ENCODE assay signal across 15 mouse cellular contexts in the genomic region with DNA sequence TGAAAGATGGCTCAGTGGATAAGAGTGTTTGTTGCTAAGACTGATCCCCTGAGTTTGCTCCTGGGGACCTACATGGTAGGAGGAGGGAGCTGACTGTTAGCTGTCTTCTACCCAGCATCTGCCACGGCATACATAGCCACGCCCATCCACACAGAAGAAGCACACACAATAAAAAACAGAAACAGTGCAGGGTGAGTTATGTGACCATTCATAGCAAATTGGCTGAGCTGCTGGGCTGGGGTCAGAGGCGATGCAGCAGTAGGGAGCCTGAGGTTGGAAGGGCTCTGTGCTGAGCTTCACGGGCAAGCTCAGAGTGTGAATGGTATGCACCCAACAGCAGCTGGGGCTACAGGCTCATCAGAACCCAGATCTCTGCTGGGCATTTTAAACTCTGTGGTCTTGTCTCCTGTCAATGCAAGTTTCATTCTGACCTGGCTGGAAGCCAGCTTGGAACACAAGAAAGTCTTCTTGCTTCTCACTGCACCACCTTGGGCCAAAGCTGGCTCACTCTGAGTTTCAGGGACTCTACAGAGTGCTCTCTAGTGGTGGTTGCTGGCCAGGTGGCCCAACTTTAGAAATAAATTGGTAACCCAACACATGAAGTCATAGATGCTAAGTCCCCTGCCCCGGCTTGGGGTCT. TPM values are rescaled to one million over a fixed set of nuclear protein-coding genes. Genes with fewer than 3 reads are reported as not detected.
A peak's percentile ranks its signal among the peaks of the same experiment; 100 is the strongest.
DNase-seq lines count a peak whose midpoint lies in the region; ATAC-seq lines count a peak whose summit lies in the region.
"Had no signal": no experiment of that assay in that cellular context is flagged by ENCODE, and none has a peak within 500 bp of the region (broad histone marks: within the 10 kb centered on the region; RNA-seq: fewer than 3 reads in every experiment).

No protein-coding gene starts in this region.

- peaks cover 99% of the 10 kb centered on the region for H3K4me1 ChIP-seq in hindbrain, embryonic 10.5 days (replicated peaks)
- peaks cover 26% of the 10 kb centered on the region; the same call in 1 of the 2 replicates for H3K4me1 ChIP-seq in hindbrain, embryonic 14.5 days (replicated peaks; ENCODE audit: control insufficient read depth, insufficient read depth, low read length)
- peaks cover 75% of the 10 kb centered on the region for H3K4me1 ChIP-seq in neural tube, embryonic 13.5 days (replicated peaks)

- peaks cover 39% of the 10 kb centered on the region for H3K27me3 ChIP-seq in hindbrain, embryonic 10.5 days (ENCODE audit: insufficient read depth, poor library complexity, severe bottlenecking)
- H3K27me3 ChIP-seq in hindbrain, embryonic 14.5 days (ENCODE audit: control insufficient read depth, insufficient read depth, low read length): no peaks in the 10 kb centered on the region
- H3K27me3 ChIP-seq in neural tube, embryonic 13.5 days: no peaks in the 10 kb centered on the region

- peak overlapping the region; percentile 100 for H3K27ac ChIP-seq in hindbrain, embryonic 10.5 days
- no peak overlapping the region for H3K27ac ChIP-seq in hindbrain, embryonic 14.5 days
- peak overlapping the region; percentile 65 for H3K27ac ChIP-seq in neural tube, embryonic 13.5 days (replicated peaks)
- H3K27ac ChIP-seq: embryonic facial prominence, embryonic 13.5 days had no signal

- DNase-seq in hindbrain, embryonic 10.5 days (ENCODE audit: low spot score): peak; percentile 40
- DNase-seq in hindbrain, embryonic 14.5 days (ENCODE audit: low spot score): no peak
- DNase-seq in right cerebral cortex, postnatal 10 days (ENCODE audit: low spot score in 2 of 2): peak; percentile 45 to 61
- DNase-seq in right cerebral cortex, adult 18-20 months: no peak
- peak; percentile 55 for DNase-seq in embryo, embryonic 10.5 days (ENCODE audit: low spot score)
- DNase-seq in left cerebral cortex, postnatal 14 days (ENCODE audit: low spot score in 2 of 2): no peak
- no peak for DNase-seq in right cerebral cortex, postnatal 4 days
- DNase-seq: cerebellum, adult 18-20 months; forebrain, postnatal 0 days; heart, postnatal 14 days; kidney, adult 8-10 months; liver, postnatal 0 days had no signal

- no peak for ATAC-seq in hindbrain, embryonic 14.5 days (ENCODE audit: low FRiP score)
- ATAC-seq in neural tube, embryonic 13.5 days (ENCODE audit: low read depth): no peak
- ATAC-seq: forebrain, postnatal 0 days; liver, postnatal 0 days had no signal

- intact Hi-C loops in left cerebral cortex, postnatal 14 days (cut with DNase I): no loop called here

- H3K4me2 ChIP-seq in hindbrain, embryonic 14.5 days (replicated peaks): no peak overlapping the region
- H3K4me2 ChIP-seq in neural tube, embryonic 13.5 days: 0 out of 2 replicates have a peak overlapping the region, but pooled peaks have one; percentile 11
- H3K4me2 ChIP-seq: embryonic facial prominence, embryonic 13.5 days had no signal

- H3K4me3 ChIP-seq in hindbrain, embryonic 10.5 days: peak overlapping the region; percentile 21
- no peak overlapping the region for H3K4me3 ChIP-seq in hindbrain, embryonic 14.5 days (replicated peaks; ENCODE audit: low read length)
- no peak overlapping the region for H3K4me3 ChIP-seq in neural tube, embryonic 13.5 days
- H3K4me3 ChIP-seq: embryonic facial prominence, embryonic 13.5 days; megakaryocyte, embryonic 14.5 days had no signal

- 40% methylated on average over 5 of the region's 5 CpGs for WGBS in hindbrain, embryonic 10.5 days
- 29% methylated on average over 5 of the region's 5 CpGs for WGBS in hindbrain, embryonic 14.5 days
- 18% methylated on average over 5 of the region's 5 CpGs for WGBS in neural tube, embryonic 13.5 days

- H3K9me3 ChIP-seq in hindbrain, embryonic 10.5 days: no peaks in the 10 kb centered on the region
- no peaks in the 10 kb centered on the region for H3K9me3 ChIP-seq in hindbrain, embryonic 14.5 days (ENCODE audit: control insufficient read depth, low read length)
- H3K9me3 ChIP-seq in neural tube, embryonic 13.5 days: no peaks in the 10 kb centered on the region
- H3K9me3 ChIP-seq: embryonic facial prominence, embryonic 13.5 days; megakaryocyte, embryonic 14.5 days had no signal

- H3K36me3 ChIP-seq in hindbrain, embryonic 10.5 days: peaks cover 9% of the 10 kb centered on the region; the same call in 1 of the 2 replicates
- no peaks in the 10 kb centered on the region for H3K36me3 ChIP-seq in hindbrain, embryonic 14.5 days (replicated peaks; ENCODE audit: control insufficient read depth, insufficient read depth)
- H3K36me3 ChIP-seq in neural tube, embryonic 13.5 days: no peaks in the 10 kb centered on the region
- H3K36me3 ChIP-seq: embryonic facial prominence, embryonic 13.5 days had no signal

- H3K9ac ChIP-seq in hindbrain, embryonic 14.5 days: no peak overlapping the region
- 0 out of 2 replicates have a peak overlapping the region, but pooled peaks have one; percentile 12 for H3K9ac ChIP-seq in neural tube, embryonic 13.5 days
- H3K9ac ChIP-seq: embryonic facial prominence, embryonic 13.5 days; forebrain, postnatal 0 days; liver, postnatal 0 days had no signal

RNA-seq across cellular contexts. Expression of a gene that starts 19.0 kb away (rescaled TPM):
- 49.1 and 56.2 TPM in 2 replicates for polyA plus RNA-seq in hindbrain, embryonic 10.5 days (2016; fragmentation: Nextera tagmentation; extraction: Ambion mirVana)
- 15.9 and 19.1 TPM in 2 replicates for polyA plus RNA-seq in hindbrain, embryonic 14.5 days (2014; fragmentation: Nextera tagmentation; extraction: Ambion mirVana)
- 24.8 and 25.5 TPM in 2 replicates for polyA plus RNA-seq in neural tube, embryonic 13.5 days (2015; fragmentation: Nextera tagmentation; extraction: Ambion mirVana)
- total RNA-seq in left cerebral cortex, postnatal 14 days (2021): 1 to 10 TPM; 5.2 to 7.2 TPM

RNA-seq across cellular contexts. Expression of a gene that starts 30.1 kb away (rescaled TPM):
- polyA plus RNA-seq in hindbrain, embryonic 10.5 days (2016; fragmentation: Nextera tagmentation; extraction: Ambion mirVana): 23.8 and 25.0 TPM in 2 replicates
- 24.6 and 24.9 TPM in 2 replicates for polyA plus RNA-seq in hindbrain, embryonic 14.5 days (2014; fragmentation: Nextera tagmentation; extraction: Ambion mirVana)
- 19.0 and 22.8 TPM in 2 replicates for polyA plus RNA-seq in neural tube, embryonic 13.5 days (2015; fragmentation: Nextera tagmentation; extraction: Ambion mirVana)
- total RNA-seq in left cerebral cortex, postnatal 14 days (2021): 10 to 100 TPM; 57.3 to 60.2 TPM

RNA-seq across cellular contexts. Expression of a gene that starts 39.1 kb away (rescaled TPM):
- polyA plus RNA-seq in hindbrain, embryonic 10.5 days (2016; fragmentation: Nextera tagmentation; extraction: Ambion mirVana): 111 and 114 TPM in 2 replicates
- 49.0 and 63.5 TPM in 2 replicates for polyA plus RNA-seq in hindbrain, embryonic 14.5 days (2014; fragmentation: Nextera tagmentation; extraction: Ambion mirVana)
- polyA plus RNA-seq in neural tube, embryonic 13.5 days (2015; fragmentation: Nextera tagmentation; extraction: Ambion mirVana): 65.6 and 68.1 TPM in 2 replicates
- 10 to 100 TPM; 92.6 to 95.3 TPM for total RNA-seq in left cerebral cortex, postnatal 14 days (2021)

RNA-seq across cellular contexts. Expression of a gene that starts 47.5 kb away (rescaled TPM):
- polyA plus RNA-seq in hindbrain, embryonic 10.5 days (2016; fragmentation: Nextera tagmentation; extraction: Ambion mirVana): 18.3 and 24.7 TPM in 2 replicates
- 40.1 and 43.7 TPM in 2 replicates for polyA plus RNA-seq in hindbrain, embryonic 14.5 days (2014; fragmentation: Nextera tagmentation; extraction: Ambion mirVana)
- 34.6 and 35.5 TPM in 2 replicates for polyA plus RNA-seq in neural tube, embryonic 13.5 days (2015; fragmentation: Nextera tagmentation; extraction: Ambion mirVana)
- total RNA-seq in left cerebral cortex, postnatal 14 days (2021): 10 to 100 TPM; 93.4 to 96.7 TPM

Comparison
In these comparisons a context has a peak if more than half of its experiments do, and no peak if none do; other contexts are left out.
1. DNase-seq: peak in hindbrain, embryonic 10.5 days (single experiment), right cerebral cortex, postnatal 10 days (2 of 2) and embryo, embryonic 10.5 days (single experiment); none in hindbrain, embryonic 14.5 days (single experiment), right cerebral cortex, adult 18-20 months (single experiment), left cerebral cortex, postnatal 14 days (0 of 2) and right cerebral cortex, postnatal 4 days (single experiment).